Mouse (Mus musculus) right cerebral cortex, postnatal 25 days (tissue): Measurements from ENCODE around the gene Gm21094.
"Not testable (repeated sequence)": the region's sequence is repeated elsewhere in the genome, so short reads cannot be mapped to it uniquely, and the experiment has no call there.

Experiments
- DNase-seq: peaks from one replicate; pipeline ENCODE4 v3.0.0; 2022

Gene Gm21094

GRCm38 (mm10) chrY:32620343-32620742, at the start of gene Gm21094:
Gene Gm21094 (minus strand): TSS chrY:32620443.
- not testable (repeated sequence) for DNase-seq
